Mouse (Mus musculus): ENCODE results near the gene Slx4ip.
"Not testable (repeated sequence)": the region's sequence is repeated elsewhere in the genome, so short reads cannot be mapped to it uniquely, and the experiment has no call there.

Slx4ip gene

DNA sequence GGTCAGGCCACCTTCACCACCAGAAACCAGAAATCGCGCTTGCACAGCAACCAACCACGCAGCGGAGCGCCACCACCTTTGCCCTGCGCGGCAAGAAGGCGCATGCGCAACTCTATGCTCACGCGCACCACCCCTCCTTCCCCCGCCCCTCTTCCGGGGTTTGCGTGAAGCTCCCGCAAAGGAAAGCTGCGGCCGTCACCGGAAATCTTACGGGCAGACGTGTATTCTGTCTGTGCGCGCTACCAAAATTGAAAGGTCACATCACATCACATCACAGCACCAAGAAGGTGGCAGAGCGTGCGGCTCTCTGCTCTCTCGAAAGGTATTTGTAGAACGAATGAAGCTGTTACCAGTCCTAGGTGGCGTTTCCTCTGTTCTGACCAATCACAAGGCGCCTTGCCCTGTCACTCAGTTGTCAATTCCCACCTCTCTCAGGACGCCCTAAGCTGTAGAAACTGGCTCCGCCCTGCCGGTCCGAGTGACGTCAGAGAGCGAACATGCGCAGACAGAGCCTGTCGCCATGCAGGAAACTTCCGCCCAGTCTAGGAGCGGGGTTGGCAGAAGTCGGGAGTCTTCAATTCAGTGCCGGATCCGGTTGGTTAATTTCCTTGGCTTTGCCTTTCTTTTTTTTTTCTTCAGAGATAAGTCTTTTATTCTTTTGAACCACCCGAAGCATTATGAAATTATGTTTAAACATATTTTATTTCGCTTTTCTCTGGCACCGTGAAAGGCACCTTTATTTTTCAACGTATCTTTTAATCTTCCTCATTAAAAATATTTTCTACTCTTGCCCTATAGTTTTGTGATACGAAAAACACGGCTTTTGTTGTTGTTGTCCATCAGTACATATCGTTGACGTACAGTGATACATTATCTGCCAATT is at the start of gene Slx4ip, which contains the start of the genes AL731706.1 and Mkks:
Slx4ip (plus strand) TSS at position 151 of the 883 bp plus-strand sequence.
AL731706.1 (minus strand) TSS at position 322 of the 883 bp plus-strand sequence.
Mkks (minus strand) TSS at position 322 of the 883 bp plus-strand sequence.
- DNase-seq (ENCODE audit: low read depth, low spot score): peak; percentile 94

DNA sequence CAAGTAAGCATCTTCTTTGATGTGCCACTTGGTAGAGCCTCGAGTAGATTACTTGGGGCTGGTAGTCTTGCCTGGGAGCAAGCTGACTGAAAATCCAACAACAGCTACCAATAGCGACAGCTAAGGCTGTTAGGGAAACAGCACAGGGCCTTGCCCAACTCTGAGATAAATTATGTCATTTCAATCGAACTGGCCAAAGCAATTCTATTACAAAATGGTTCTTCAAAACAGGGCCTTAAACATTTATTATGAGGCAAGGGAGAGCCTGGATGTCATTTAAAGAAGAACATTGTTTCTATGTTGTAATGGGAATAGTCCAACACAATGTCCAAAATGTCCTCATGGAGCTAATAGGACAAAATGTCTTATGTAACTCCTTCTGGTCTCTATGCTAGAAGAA is 40.7 kb upstream of the Slx4ip start:
- DNase-seq (ENCODE audit: low read depth, low spot score): no peak

DNA sequence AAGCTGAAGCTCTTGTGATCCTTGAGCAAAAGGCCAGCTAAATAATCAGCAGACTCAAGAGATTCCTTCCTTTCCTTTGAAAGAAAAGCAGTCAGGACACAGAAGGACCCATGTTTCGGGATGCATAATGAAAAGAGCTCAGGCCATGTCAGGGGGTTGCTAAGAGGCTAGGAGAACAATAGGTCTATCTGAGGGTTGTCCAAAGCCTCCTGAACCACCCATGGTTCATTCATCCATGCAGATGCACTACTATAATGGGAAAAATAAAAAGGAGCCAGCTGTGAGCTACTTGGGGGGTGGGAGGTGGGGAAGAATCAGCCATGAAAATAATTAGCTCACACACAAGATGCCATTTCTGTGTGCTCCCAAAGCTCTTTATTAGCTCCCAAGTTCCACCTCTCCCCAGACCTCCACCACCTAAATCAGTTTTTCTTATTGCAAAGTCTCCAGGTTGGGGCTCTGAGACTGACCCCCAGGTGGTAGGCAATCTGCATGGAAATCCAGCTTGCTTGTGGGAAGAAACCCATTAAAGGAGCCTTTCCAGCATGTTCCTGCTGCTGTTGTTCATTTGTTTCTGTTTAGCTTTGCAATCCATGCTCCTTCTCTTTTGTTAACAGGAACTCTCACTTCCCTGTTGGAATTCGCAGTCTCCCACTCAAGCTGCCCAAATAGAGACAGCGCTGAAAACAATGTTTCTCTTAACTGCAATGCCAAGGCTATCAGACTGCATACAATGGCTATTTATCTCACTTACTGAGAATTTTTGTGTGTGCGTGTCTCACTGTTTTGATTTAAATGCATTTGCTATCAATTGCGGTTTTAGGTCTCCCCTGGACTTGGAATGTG is 36.3 kb upstream of the Slx4ip start:
- no peak for DNase-seq (ENCODE audit: low read depth, low spot score)

DNA sequence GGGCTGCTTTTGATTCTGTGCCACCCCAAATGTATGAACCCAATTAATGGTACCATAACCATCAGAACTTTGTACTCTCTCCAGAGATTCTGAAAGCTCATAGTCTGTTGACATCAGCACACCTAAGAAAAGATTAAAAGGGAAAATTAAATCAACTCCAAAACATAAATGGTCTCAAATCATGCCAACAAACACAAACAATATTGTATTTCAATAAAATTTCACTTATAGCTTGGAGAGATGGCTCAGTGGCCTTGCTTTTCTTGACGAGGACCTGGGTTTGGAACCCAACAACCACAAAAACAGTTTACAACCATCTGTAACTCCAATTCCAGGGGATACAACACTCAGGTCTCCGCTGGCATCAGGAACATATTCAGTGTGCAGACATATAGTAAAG is 5.4 kb upstream of the Slx4ip start, which contains the start of gene AL731706.2:
AL731706.2 (minus strand) TSS at position 101 of the 400 bp plus-strand sequence.
- no peak for DNase-seq (ENCODE audit: low read depth, low spot score)

DNA sequence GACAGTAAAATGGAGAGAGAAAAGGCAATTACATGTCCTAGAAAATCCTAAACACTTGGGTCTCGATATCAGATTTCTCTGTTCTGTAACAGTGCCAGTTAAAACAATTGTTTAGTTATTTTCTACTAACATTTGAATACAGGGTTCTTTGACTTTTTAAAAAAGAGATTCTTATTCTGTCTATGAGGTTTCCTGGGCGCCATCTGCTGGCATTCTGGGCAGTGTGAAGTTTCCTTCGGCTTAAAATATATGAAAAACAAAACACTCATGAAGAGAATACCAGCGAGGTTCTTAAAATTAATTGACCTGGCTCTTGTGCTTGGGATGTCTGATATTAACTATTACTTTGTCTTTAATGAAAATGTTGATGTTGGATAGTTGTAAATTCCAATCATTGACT is 4.2 kb upstream of the Slx4ip start:
- DNase-seq (ENCODE audit: low read depth, low spot score): no peak

DNA sequence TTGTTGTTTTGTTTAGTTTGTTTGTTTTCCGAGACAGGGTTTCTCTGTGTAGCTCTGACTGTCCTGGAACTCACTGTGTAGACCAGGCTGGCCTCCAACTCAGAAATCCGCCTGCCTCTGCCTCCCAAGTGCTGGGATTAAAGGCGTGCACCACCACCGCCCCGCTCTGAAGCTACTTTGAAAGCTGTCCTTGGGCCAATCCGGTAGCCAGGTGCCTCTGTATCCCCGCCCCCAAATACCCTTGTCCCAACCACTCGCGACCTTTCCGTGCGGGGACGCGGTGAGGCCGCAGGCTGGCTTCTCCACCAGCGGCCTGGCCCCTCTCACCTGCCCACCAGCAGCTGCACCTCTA is 326 bp upstream of the Slx4ip start:
- not testable (repeated sequence) for DNase-seq (ENCODE audit: low read depth, low spot score)

DNA sequence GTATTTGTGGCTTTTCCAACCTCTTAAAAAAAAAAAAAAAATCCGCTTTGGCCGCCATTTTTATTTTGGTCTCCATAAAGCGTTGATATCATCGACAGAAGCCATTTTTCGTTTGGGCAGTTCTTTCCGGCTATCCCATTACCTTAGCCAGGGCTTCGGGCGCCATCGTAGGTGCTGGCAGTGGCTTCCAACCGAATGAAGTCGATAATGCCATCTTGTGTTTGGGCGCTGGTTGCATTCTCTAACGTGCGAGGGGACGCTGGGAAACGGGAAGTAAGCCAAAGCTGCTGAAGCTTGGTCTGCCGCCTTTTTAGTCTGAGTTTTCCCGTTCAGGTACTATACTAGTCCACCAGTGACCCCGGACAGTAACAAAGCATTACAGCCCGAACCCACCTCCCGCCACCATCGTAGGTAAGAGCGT is 943 bp downstream of the Slx4ip start:
- peak; percentile 79 for DNase-seq (ENCODE audit: low read depth, low spot score)

DNA sequence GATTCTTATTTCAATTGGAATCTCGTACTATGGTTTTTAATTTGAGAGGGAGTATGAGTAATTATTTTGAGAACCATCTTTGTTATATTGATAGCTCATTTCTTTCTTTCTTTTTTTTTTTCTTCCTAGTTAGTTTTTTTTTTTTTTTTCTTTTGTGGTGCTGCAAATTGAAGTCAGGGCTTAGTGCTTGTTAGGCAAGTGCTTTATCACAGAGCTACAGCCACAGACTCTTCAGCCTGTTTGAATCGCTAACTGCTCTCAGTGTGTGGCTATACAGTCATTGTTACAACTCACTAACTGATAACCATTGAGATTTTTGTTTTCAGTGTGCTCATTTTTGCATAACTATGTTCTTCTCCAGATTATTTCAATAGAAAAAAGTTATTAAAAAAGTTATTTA is 3.5 kb downstream of the Slx4ip start:
- DNase-seq (ENCODE audit: low read depth, low spot score): no peak

DNA sequence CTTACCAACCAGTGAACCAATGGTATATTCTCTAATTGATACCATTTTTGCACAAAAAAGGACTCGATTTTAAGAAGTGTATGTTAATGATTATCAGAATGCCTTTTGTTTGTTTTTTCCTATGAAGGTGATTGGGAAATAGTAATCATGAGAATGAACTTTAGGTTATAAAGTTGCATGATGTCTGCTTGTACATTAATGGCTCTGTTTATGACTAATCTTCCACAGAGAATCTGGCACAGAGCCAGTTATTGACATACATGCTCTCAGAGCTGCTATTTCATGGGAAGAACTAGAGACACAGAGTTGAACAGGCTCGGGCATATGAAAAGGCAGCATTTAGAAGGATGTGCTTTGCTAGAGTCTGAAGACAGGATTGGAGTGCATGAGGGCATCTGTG is 5.1 kb downstream of the Slx4ip start:
- DNase-seq (ENCODE audit: low read depth, low spot score): no peak

DNA sequence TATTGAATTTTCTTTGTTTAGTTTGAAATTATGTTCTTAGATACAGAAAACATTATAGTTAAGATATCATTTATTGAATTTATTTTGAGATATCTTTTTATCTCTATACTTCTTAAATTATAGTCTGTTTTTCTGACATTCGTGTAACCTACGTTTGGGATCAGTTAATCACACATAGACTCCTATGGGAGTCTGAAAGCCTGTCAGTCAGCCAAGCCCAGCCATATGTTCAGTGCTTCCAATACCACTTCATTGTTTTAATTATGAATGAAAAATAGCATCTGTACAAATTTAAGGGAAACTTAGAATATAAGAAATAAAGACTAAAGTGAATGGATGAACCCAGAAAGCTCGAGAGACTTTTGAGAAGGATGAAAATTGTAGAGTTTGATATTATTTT is 17.6 kb downstream of the Slx4ip start:
- no peak for DNase-seq (ENCODE audit: low read depth, low spot score)

DNA sequence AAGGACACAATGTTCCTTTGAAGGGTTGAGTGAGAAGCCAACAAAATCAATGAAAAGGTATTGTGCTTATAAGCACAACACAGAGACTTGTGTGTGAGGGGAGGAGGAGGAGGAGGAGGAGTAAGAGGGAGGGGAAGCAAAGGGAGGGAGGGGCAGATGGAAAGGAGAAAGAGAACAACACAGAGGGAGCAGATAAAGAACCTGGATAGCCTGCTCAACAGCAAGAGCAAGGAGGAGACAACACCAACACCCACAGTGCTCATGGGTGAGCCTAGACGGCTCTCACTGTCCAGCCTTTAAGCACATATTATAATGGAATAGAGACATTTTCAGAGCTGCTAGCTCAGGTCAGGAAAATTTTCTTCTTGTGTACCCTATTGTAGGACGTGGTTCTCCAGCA is 18.3 kb downstream of the Slx4ip start:
- no peak for DNase-seq (ENCODE audit: low read depth, low spot score)

DNA sequence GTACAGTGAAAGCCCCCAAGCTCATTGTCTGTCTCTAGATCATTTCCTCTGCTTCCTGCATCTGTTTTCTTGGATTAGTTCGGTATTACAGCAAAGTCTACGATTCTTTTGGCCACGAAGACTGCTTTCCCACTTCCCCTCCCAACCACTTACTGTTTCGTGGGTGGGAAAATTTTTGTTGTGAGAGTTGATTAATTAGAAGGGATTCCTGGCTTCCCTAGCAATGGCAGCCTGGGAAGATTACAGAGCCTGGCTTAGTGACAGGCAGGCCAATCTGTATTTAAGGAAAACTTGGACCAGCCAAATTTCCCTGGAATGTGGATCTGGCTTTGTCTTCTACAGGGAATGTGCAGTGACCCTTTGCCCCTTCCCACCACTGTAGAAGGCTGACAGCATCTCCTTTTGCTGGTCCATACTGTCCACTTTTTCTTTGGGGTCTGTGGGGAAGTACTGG is 21.0 kb downstream of the Slx4ip start:
- no peak for DNase-seq (ENCODE audit: low read depth, low spot score)

DNA sequence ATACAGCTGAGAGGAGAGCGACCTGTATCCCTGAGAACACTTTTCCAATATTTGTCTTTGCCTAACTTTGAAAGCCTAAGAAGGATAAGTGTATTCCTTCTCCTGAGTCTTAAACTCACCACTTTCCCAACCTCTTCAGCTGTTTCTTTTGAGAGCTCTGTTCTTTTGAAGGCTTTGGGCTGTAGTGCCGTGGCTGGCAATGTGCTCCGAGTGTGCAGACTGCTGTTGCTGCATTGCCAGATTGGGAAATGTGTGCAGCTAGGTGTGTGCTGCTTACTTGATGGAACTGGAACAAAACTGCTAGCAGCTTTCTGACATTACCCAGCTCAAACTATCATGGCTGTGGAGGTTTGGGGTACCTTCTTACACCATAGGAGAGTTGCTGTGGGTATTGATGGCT is 22.0 kb downstream of the Slx4ip start:
- no peak for DNase-seq (ENCODE audit: low read depth, low spot score)

DNA sequence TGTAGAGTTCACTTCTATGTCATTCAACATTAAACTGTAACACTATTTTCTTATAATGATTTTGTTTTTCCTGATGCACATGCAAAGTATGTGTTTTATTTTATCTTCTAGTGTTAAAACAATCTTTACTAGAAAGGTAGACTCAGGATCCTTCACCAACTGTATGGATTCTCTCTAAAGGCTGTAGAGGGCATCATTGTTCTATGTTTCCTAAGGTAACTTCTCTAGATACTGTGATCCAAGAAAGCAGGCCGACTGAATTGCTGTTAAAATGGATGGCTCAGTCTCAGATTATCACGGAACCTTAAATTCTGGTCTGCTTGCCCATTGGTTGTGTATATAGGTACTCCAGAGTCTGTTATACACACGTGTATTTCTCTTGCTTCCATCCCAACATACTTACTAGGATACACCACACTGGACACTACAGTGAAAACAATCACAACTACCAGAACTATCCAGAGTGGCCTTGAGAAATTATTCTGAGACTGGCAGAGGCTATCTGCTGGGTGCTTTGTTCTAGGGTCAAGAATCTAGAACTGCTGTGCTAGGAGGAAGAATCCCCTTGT is 23.4 kb downstream of the Slx4ip start:
- no peak for DNase-seq (ENCODE audit: low read depth, low spot score)

DNA sequence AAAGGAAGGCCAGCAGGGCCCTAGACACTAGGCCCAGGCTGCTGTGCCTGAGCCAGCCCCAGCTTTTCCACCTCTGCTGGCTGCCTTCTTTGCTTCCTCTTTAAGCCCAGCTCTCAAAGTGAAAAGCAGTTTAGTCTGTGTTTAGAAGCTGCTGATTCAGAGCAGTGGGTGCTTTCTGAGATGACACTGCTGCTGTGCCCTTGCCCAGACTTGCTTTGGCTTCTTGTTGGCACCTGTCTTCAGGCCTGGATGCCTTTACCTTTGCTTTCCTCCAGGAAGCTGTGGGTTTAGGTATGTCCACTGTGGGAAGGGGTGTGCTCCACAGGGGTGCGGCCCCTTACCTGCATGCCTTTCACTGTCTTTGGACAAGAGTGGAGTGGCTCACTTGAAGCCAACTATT is 28.4 kb downstream of the Slx4ip start:
- no peak for DNase-seq (ENCODE audit: low read depth, low spot score)

DNA sequence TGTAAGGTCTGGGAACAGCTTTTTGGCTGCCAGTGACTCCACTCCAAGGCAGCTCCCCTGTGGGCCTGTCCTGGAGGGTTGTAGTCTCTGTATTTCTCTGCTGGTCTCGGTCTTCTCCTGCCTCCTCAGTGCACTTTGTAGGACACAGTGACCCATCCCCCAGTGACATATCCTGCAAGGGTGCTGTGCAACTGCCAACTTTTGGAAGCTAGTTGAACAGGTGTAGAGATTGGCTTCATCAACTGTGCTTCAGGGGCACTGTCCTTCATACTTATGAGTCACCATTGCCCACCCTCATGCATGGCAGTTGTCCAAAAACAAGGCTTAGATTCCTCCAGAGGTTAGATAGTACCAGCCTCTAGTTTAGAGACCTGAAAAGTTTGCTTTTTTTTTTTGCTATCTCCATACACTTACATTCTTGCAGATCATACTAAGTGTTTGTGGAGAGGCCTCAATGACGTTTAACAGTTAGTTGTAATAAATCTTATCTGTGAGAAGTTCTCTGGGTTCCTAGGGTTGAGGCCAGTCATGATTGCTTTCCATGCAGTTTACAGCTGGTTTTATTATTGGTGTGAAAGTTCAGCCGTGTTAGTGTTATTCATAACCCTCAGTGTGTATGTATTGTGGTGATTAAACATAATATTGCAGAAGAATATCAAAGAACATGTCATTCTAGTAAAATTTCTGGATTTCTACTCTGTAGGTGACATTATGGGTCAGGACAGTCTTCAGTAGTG is 29.4 kb downstream of the Slx4ip start:
- DNase-seq (ENCODE audit: low read depth, low spot score): no peak

DNA sequence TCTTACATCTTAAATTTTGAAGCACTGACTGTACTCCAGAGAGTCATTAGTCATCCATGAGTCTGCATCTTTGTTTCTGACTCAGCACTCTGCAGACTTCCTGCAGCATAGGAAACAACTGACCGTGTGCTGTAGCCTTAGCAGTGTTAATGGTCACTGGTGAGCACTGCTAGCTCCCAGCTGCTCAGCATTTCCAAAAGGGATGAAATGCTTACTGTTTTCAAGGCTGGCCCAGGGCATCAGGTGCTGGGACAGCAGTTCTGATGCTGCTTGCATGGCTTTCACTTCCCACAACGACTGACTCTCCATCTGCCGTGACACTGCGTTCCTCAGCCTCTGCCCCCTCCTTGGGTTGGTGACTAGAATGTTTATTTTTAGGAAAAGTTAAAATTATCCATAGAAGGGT is 30.0 kb downstream of the Slx4ip start:
- no peak for DNase-seq (ENCODE audit: low read depth, low spot score)

DNA sequence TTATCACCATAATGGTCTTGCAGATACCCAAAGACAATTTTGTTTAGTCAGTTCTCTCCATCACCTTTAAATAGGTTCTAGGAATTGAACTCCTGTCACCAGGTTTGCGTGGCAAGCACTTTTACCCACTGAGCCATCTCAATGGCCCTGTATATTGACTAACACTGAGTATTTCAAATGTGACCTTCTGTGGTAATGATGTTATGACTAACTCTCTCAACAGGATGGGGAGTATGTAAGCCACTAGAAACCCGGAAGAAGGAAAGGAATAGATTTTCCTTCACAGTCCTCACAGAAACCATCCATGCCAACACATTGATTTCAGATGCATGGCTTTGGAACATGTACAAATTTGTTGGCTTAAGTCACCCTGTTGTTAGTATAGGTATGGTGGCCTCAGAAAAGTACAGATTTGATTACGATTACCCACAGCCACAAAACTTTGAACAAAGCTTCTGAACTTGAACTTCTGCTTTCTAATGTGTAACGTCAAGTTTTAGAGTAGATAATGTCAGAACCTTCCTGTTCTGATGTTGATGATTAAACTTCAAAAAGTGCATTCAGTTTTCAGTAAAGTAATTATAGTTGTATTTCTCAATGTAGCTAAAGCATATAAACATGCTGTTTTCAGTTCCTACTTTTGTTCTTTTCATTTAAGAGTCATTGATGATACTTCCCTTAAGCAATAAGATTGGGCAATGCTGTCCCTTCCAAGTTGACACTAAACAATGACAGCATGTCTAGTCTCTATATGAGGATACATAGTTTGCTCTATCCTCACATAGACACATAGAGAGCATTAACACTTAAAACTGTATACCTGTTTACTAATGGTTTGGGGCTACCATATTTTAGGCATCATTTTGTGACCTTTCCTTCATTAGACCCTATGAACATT is 45.6 kb downstream of the Slx4ip start:
- DNase-seq (ENCODE audit: low read depth, low spot score): no peak

DNA sequence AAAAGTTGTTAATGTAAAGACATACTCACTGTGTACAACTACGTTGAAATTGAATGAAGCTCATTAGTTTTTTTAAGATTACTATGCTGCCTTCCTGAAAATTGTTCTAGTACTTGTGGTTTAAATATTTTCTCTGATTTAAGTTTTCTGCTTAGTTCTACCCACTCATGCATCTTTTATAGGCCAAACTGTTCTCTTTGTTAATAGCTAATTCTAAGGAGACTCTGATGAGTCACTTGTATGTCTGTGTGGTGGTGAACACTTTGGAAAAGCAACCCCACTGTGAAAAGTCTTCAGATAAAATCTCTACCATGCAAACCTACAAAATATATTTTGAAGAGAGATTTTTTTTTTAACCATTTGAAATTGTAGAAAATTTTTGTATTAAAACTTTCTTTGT is 47.2 kb downstream of the Slx4ip start:
- DNase-seq (ENCODE audit: low read depth, low spot score): no peak

DNA sequence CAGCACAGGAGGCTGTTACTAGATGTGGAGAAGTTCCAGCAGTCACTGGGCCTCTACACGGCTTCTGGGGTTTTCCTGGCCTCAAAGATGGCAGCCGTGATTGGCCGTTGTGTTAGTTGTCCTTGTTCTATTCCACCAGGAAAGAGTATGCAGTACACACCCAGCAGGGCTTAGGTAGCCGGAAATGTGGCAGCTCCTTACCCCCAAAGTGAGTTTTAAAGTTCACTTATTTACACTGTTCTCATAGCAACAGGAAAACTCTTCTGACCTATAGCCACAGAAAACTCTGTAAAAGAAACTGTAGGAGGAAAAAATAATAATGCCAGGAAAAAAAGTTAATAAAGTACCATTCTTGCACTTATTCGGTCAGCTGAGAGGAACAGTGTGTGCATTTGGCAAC is 55.3 kb downstream of the Slx4ip start:
- no peak for DNase-seq (ENCODE audit: low read depth, low spot score)
